Mouse (Mus musculus) c-Kit-positive CD71-negative TER-119-negative erythroid progenitor cells, embryonic 14.5 days (primary cell): Measurements from ENCODE around the gene Hist1h1d.
A peak's percentile ranks its signal among the peaks of the same experiment; 100 is the strongest.
"Not testable (repeated sequence)": the region's sequence is repeated elsewhere in the genome, so short reads cannot be mapped to it uniquely, and the experiment has no call there.

Experiments
- DNase-seq: peaks from one replicate; pipeline ENCODE4 v3.0.0-alpha.2; 2013; ENCODE audit warnings: low read depth

Hist1h1d gene

DNA sequence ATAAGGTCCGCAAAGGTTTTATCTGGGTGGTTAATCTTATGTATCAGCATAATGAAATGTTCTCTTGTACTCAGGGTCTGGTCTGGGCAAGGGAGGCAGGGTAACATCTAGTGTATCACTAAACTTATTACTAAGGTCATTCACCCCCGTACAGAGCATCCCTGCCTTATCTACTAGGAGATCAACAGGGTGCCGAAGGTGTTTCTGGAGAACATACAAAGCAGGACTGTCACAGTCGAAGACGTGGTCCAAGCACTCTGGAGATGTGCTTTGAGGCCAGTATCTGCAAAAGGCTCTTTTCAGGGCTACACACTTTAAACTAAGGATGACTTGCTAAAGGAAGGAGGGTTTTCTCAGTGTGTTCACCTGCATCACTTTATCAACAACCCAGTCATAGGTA, 6.4 kb upstream of the Hist1h1d start:
- DNase-seq: no peak

DNA sequence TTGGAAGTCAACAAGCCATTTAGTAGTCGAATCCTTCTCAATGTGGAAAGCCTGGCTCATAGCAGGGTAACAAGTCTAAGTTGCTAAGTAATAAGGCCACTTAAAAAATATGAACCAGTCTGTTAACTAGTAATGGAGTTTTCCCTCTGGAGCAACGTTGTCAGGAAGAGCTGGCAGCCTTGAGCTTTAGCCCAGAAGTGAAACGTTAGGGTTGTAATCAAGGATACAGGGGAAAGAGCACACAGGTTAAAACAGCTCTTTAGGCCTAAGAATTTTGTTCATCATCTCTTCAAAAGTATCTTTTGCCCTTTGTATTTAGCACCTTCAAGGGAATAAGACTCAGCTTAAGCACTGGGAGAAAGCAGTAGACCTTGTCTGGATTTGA, 2.3 kb upstream of the Hist1h1d start:
- no peak for DNase-seq

DNA sequence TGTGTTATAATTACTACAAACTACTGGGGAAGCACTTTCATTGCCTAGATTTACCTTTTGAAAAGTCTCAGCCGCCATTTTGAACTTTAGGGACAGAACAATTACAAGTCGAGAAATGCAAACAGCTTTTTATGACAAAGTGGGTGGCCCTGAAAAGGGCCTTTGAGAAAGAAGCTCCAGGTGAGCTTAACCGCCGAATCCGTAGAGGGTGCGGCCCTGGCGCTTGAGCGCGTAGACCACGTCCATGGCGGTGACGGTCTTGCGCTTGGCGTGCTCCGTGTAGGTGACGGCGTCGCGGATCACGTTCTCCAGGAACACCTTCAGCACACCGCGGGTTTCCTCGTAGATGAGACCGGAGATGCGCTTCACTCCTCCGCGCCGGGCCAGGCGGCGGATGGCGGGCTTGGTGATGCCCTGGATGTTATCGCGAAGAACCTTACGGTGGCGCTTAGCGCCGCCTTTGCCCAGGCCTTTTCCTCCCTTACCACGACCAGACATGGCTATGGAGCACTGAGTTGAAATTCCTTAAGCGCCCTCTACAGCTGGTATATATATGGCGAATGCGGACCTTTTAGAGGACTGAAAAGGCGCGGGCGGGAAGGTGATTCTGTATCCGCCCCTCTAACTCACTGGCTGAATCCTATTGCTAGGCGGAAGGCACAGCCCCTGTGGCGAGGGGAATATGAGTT, 1.8 kb upstream of the Hist1h1d start, which contains the start of gene Hist1h4f:
Hist1h4f (minus strand) TSS at position 503 of the 689 bp plus-strand sequence.
- DNase-seq: peak; percentile 90

DNA sequence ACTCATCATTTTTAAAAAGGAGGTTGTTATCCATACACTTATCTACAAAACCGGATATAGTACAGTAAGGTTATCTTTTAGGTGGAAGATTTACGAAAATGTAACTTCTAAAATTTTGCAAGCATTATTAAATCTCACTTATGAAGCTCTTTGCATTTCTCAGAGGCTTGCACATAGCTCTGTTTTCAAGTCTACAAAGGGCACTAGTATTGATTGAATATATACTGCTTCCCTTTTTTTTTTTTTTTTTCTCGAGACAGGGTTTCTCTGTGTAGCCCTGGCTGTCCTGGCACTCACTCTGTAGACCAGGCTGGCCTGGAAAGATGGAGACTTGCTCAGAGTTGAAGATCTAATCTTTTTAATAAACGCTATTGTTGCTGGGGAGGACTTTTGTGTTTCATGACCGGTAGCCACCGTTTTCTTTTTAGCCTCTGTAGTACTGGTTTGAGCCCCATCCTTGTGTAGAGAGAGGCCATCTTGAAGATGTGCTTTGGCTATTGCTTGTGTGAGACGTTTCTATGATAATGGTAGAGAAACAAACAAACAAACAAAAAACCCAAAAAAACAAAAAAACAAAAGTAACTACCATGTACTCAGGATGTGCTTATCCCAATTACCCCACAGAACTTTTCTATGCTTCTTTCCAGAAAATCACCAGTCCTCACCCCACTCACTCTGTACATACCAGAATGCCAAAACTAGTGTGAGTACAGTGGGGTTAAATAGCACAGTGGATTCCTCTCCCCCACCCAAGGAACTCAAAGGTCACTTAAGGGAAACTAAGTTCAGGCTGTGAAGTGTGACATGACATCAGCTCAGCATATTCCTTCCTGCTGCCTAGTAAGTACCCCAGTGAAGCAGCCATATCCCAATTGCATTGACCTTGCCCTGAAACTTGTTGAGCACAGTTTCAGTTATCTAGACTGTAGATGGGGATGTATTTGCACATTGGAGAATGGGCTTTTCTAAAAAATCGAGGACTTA, 839 bp upstream of the Hist1h1d start:
- no peak for DNase-seq

DNA sequence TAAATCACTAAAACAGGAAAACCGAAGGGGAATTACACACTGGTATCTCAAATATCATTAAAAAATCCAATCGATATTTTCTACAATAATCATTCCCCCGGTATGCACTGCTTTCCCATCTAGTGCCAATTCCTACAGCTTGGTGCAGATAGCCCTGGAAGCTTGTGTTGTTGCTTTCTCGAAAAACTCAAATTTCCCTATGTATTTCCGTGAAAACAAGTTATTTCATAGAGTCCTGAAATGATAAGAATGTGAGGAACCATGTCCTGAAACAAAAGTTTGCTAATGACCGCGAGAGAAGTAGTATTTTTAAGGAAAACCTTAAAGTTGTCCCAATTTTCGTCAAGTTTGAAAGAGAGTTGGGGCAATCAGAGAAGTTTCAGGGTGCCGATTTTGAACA, 1.3 kb downstream of the Hist1h1d start:
- no peak for DNase-seq

DNA sequence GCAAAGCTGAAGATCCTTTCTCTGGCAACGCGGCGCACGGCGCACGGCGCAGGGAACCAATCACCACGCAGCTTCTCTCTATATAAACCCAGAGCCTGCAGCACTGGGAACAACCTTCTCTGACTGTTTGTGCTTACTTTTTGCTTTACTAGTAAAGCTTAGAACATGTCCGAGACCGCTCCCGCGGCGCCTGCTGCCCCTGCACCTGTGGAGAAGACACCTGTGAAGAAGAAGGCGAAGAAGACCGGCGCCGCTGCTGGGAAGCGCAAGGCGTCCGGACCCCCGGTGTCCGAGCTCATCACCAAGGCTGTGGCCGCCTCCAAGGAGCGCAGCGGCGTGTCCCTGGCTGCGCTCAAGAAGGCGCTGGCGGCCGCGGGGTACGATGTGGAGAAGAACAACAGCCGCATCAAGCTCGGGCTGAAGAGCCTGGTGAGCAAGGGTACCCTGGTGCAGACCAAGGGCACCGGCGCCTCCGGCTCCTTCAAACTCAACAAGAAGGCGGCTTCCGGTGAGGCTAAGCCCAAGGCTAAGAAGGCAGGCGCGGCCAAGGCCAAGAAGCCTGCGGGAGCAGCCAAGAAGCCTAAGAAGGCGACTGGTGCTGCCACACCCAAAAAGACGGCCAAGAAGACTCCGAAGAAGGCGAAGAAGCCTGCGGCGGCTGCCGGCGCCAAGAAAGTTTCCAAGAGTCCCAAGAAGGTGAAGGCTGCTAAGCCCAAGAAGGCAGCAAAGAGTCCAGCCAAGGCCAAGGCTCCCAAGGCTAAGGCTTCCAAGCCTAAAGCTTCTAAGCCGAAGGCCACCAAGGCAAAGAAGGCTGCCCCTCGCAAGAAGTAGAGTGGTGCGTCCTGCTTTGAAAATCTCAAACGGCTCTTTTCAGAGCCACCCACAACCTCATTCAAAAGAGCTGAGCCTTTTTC, 2.1 kb downstream of the Hist1h1d start:
- DNase-seq: no peak

DNA sequence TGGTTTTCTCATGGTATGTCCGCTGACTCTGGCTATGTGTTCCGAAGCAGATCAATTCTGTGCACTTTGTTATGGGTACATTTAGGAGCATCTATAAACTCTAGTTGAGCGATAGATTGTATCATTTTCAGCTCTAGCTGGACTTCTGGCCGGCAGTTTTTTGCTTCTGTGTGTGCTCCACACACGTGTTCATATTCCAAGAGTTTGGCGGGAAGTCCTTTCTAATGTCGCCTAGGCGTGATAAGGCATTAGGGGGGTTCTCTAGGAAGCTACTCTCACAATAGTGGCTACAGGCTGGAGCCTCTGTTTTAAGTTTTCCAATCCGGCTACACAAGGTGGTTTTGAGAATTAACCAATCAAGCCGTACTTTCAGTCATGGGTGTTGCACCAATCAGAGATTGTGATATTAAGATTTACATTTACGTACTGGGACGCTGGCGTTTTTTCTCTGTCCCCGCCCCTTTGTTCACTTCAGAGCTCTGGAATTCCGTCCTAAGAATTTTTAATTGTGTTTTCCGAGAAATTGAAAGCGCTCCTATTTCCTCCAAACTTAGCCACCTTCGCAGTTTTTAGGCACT, 2.9 kb downstream of the Hist1h1d start:
- DNase-seq: no peak

DNA sequence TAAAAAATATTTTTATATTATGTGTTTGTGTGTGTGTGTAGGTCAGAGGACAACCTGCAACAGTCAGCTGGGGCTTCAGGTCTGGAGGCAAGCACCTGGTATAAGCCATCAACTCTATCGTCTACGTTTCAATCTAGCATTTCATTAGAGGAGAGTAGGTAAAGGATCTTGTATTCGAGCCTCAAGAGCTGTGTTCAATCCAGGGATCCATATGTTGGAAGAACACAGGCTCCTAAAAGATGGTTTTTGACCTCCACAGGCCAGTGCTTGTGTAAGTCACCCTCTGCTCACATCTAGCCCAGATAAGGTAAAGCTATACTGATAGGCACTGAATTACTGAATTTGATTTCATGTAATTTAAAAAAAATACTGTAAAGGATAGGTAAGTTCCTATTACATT, 3.8 kb downstream of the Hist1h1d start:
- DNase-seq: no peak

DNA sequence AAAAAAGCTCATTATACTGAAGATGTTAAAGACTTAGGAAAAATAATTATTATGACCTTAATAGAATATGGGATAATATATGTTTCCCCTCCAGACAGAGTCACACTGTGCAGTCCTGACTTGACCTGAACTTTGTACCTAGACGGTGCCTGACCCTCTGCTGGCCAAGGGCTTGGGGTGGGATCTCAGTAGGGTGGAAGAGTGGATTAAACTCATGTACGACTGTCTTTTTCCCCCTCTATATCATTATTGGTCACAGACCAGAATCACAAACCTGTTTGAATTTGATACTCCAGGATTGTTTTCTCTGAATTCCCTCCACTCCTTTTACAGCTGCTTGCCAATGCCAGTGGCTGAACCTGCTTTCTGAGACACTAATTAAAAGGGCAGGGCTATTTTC, 7.6 kb downstream of the Hist1h1d start:
- not testable (repeated sequence) for DNase-seq

DNA sequence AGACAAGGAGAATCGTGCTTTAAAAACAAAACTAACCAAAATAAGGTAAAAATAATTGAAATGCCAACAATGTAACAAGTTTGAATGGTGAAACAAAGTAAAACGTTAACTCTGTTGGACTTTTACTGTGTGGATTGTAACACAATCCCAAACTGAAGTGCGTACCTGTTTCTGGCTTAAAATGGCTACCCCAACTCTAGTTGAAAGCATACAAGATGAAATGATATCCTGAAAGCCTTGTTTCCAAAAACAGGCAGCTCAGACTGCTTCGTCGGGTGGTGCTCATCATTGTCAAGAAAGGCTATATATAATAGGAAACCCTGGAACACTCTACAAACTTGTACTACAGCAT, 8.4 kb downstream of the Hist1h1d start:
- DNase-seq: not testable (repeated sequence)

DNA sequence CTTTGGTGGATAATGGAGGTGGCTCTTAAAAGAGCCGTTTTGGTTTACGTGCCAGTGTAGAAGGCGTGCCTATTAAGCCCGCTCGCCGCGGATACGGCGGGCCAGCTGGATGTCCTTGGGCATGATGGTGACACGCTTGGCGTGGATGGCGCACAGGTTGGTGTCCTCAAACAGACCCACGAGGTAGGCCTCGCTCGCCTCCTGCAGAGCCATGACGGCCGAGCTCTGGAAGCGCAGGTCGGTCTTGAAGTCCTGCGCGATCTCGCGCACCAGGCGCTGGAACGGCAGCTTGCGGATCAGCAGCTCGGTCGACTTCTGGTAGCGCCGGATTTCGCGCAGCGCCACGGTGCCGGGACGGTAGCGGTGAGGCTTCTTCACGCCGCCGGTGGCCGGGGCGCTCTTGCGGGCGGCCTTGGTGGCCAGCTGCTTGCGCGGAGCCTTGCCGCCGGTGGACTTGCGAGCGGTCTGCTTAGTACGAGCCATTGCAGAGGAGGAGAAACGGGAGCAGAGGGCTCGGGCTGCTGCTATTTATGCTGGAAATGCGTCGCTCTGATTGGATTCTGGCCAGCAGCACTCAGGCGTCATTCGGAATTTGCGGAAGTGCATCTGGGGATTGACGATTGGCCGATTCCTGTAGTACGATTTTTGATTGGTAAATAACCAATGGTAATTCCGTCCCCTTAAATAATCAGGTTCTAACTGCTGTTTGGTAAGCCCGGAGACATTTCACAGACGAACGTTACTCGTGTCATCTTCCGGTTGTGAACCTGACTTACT, 9.0 kb downstream of the Hist1h1d start, which contains the start of gene Hist1h3e:
Hist1h3e (minus strand) TSS at position 487 of the 777 bp plus-strand sequence.
- peak; percentile 96 for DNase-seq

DNA sequence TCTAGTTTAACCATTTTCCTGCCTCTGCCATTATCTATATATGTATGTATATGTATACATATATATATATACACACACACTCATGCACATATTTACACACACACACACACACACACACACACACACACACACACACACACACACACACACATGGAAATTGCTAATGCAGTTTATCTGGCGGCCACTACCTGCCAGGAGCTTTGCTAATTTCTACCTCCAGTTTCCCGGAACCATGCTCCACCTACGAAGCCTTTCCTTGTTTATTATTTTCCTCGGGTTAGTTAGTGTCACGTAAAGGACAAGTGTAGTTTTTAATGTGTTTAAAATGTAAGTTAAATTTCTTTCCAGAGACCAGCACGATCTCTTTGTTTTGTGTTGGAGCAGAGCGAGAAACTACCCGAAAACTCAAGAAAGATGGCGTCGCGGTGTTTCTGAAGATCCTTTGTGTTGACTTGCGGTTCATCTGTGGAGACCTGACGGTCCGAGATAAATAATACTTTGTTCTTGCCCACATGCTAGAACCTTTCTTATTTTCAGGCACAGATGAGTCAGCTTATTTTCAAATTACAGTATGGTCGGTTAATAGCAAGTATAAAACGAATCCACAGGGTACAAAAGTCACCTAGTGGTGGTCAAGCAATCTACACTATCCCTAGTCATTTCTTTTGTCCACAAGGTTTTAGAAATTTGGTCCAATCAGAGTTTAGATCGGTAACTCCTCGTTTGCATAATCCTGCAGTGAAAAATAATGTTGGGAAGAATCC, 9.8 kb downstream of the Hist1h1d start:
- no peak for DNase-seq

DNA sequence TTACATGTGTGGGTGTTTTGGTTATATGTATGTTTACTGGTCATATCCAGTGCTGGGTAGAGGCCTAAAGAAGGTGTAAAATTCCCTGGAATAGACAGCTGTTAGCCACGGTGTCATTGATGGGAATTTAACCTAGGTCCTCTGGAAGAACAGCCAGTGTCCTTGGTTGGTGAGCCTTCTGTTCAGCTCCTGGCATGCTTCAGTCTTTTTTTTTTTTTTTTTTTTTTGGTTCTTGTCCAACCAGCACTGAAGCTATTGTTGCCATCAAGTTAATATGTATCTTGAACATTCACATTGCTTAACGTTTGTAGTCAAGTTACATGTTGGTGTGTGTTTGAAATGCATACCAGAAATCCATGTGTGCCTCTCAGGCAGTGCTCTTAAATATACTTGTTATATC, 11.4 kb downstream of the Hist1h1d start:
- no peak for DNase-seq

DNA sequence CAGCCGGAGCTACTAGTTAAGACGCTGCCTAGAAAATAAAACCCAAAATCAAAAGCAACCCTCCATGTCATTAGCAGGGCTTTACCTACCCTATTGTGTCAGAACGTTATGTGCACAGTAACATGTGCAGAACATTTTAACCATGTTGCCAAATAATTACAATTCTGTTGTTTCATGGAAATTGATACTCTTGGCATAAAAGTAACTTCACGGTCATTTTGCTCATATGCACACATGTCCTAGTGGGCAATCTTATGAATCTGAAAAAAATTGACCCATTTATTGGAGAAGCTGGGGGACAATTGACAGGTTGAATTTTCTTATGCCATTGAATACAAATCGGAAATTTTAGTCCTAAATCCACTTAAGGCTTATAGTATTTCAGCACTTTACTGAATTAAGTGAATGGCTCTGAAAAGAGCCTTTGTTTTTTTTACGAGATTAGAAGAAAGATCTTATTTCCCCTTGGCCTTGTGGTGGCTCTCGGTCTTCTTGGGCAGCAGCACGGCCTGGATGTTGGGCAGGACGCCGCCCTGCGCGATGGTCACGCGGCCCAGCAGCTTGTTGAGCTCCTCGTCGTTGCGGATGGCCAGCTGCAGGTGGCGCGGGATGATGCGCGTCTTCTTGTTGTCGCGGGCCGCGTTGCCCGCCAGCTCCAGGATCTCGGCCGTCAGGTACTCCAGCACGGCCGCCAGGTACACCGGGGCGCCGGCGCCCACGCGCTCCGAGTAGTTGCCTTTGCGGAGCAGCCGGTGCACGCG, 17.4 kb downstream of the Hist1h1d start:
- DNase-seq: not testable (repeated sequence)

DNA sequence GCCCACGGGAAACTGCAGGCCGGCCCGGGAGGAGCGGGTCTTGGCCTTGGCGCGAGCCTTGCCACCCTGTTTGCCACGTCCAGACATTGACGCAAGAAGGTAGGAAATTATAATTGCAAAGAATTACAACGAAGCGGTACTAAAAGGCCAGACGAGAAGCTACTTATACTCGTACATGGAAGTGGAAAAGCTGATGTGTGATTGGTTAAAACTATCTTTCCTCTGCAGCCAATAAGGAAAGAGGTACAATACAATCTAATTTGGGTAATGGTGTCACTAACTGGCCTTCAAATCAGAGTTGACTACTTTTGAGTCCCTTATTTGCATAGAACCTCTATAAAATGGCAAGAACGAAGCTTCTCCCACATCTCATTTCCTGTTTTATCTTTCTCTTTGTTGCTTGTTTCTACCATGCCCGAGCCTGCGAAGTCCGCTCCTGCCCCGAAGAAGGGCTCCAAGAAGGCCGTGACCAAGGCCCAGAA, 18.0 kb downstream of the Hist1h1d start, which contains the start of the genes Hist1h2ae and Hist1h2bg:
Hist1h2ae (minus strand) TSS at position 199 of the 482 bp plus-strand sequence.
Hist1h2bg (plus strand) TSS at position 375 of the 482 bp plus-strand sequence.
- DNase-seq: peak; percentile 86

DNA sequence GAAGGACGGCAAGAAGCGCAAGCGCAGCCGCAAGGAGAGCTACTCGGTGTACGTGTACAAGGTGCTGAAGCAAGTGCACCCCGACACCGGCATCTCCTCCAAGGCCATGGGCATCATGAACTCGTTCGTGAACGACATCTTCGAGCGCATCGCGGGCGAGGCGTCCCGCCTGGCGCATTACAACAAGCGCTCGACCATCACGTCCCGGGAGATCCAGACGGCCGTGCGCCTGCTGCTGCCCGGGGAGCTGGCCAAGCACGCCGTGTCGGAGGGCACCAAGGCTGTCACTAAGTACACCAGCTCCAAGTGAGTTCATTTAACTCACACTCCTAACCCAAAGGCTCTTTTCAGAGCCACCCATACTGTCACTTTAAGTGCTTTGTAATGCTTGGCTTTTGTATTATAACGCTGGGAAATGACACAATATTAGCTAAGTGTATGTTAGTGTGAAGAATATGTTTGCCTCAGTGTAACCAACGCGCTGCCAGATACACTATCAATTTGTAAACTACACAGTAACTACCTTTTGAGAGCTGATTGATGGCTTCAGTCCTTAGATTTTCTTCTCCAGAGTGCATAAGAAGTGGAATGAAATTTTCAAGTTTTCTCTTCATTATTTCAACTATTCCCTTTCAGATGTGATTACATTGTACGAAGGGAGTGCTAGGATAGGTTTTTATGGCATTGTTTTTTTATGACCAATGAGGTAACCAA, 18.6 kb downstream of the Hist1h1d start:
- not testable (repeated sequence) for DNase-seq

DNA sequence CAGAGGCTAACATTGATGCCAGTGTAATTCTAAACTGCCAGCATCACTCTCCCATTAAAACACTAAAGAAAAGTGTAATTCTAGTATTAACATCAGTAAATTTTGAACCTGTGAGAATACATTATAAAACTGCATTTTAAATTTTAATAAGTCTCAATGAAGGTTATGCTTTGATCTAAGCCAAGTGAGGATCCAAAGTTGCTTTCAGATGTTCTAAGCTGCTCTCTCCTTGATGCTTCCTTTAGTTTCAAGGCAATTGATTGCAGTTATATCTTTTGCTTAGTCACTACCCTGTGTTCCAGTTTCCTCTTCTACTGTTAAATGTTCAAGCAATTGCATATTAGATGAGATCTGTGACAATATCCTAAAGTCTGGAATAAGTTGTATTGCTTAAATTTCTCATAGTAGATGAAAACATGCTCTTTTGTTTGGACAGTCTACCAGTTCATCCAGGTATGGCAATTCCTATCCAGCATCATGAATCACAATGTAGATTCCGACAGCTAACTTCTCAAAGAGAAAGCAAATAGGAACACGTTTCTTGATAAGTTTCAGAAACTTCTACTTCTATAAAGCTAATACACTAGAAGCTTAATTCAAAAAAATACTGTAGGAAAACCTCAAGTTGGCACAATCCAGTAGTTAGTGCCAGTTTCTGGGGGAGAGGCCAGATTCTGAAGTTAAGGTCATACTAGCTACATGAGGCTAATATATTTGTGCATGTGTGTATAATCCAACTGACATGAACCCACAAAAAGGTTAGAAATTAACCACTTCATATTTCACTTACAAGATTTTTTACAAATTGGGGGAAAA, 19.4 kb downstream of the Hist1h1d start:
- DNase-seq: no peak
